ENCODE assay signal across 8 mouse cellular contexts in the genomic region with DNA sequence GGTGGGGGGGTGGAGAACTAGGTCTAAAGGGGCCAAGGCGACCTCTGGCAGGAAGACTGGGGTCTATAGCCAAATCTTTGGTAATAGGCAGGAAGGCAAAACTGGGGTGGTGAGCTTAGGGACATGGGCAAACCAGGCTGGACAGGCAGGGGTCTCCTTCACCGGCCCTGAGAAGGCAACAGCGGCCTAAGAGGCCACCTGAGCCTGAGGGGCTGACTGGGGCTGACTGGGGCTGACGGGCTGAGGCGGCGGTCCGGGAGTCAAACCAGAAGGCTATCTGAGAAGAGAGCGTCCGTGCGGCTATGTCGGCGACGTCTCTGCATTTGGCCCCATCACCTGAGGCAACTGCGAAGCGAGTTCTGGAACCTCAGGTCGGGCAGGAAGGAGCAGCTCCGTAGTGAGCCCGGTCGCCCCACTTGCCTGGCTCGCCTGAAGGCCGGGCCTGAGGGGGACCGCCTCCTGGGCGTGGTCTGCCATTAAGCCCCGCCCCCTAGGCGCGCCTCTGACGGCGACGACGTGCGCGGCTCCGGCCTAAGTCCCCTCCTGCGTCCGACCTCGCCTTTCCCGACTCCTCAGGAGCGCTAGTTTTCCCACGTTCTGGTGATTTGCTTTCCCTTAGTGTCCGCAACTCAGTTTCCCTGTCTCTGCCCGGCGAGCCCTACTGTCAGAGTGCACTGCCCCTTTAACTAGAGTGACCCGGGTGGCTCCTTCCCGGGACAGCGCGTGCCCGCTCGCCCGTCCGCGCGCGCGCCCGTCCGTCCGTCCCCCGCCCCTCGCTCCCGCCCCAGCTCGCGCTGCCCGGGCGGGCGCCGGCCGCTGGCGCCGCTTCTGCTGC. TPM values are rescaled to one million over a fixed set of nuclear protein-coding genes. Genes with fewer than 3 reads are reported as not detected.
DNase-seq lines count a peak whose midpoint lies in the region; ATAC-seq lines count a peak whose summit lies in the region.

TSS of gene Inca1 (minus strand) at position 434 of the 835 bp plus-strand sequence.
TSS of gene Kif1c (plus strand) at position 827 of the 835 bp plus-strand sequence.

- peak; percentile 93 for DNase-seq in R1 (ENCODE audit: low read depth, low spot score)
- DNase-seq in cerebellum, postnatal 25 days = peak; percentile 98
- peak; percentile 94 to 96 for DNase-seq in frontal cortex, postnatal 36 days (ENCODE audit: low spot score in 2 of 2)
- peak; percentile 93 to 94 for DNase-seq in left cerebral cortex, adult 18-20 months (ENCODE audit: low spot score in 2 of 2)
- peak; percentile 95 for DNase-seq in right cerebral cortex, adult 18-20 months
- peak; percentile 77 for DNase-seq in urinary bladder, postnatal 10 days (ENCODE audit: low spot score)

- peak within 1 kb of the TSS; percentile 96 for H3K27ac ChIP-seq in hindbrain, embryonic 15.5 days (replicated peaks)
- peak within 1 kb of the TSS; percentile 64 for H3K27ac ChIP-seq in macrophage

- H3K27me3 ChIP-seq in hindbrain, embryonic 15.5 days = no peaks in the 10 kb centered on the region

- peaks cover 24% of the 10 kb centered on the region for H3K4me1 ChIP-seq in hindbrain, embryonic 15.5 days (replicated peaks)

- H3K4me2 ChIP-seq in hindbrain, embryonic 15.5 days = peak within 1 kb of the TSS; percentile 83

- 1% methylated on average over 69 of the region's 69 CpGs for WGBS in hindbrain, embryonic 15.5 days
- 4% methylated on average over 46 of the region's 69 CpGs for WGBS in macrophage (ENCODE audit: missing documents)

- peak; percentile 96 for ATAC-seq in hindbrain, embryonic 15.5 days (ENCODE audit: low FRiP score, low read depth)

- no peaks in the 10 kb centered on the region for H3K9me3 ChIP-seq in hindbrain, embryonic 15.5 days

- H3K4me3 ChIP-seq in hindbrain, embryonic 15.5 days = peak within 1 kb of the TSS; percentile 81
- H3K4me3 ChIP-seq in macrophage (ENCODE audit: inconsistent target) = peak within 1 kb of the TSS; percentile 90

- H3K9ac ChIP-seq in hindbrain, embryonic 15.5 days = peak within 1 kb of the TSS; percentile 89

- H3K36me3 ChIP-seq in hindbrain, embryonic 15.5 days = peaks cover 7% of the 10 kb centered on the region
- peaks cover 19% of the 10 kb centered on the region for H3K36me3 ChIP-seq in macrophage (ENCODE audit: inconsistent target)

- H3K79me2 ChIP-seq in macrophage (ENCODE audit: inconsistent target) = peaks cover 36% of the 10 kb centered on the region

RNA-seq across cellular contexts. Expression of gene Inca1, which starts in this region (rescaled TPM):
- polyA plus RNA-seq in hindbrain, embryonic 15.5 days (2015; fragmentation: Nextera tagmentation; extraction: Ambion mirVana) = 1.8 and 1.9 TPM in 2 replicates
- 1 to 10 TPM; 1.8 to 2.2 TPM for total RNA-seq in left cerebral cortex, adult 18-20 months (2021)
- total RNA-seq in macrophage (2018; cell fraction: chromatin; rRNA removed) = 1 to 10 TPM in 25 of 26 experiments, under 1 TPM in 1; 0.70 to 5.2 (median 2.2) TPM
- 1 to 10 TPM in 1 of 26 experiments, under 1 TPM in 25; 0.24 to 1.1 (median 0.41) TPM for total RNA-seq in macrophage (2018; cell fraction: cytosol; rRNA removed)
- total RNA-seq in macrophage (2018; cell fraction: nucleus; rRNA removed) = 1 to 10 TPM in 17 of 26 experiments, under 1 TPM in 6, not detected in 3; 0.68 to 3.4 (median 1.3) TPM
- polyA plus RNA-seq in macrophage (2018) = 0.32 to 0.85 TPM (median 0.36 TPM) in 3 replicates

RNA-seq across cellular contexts. Expression of gene Kif1c, which starts in this region (rescaled TPM):
- 1.7 and 1.9 TPM in 2 replicates for polyA plus RNA-seq in hindbrain, embryonic 15.5 days (2015; fragmentation: Nextera tagmentation; extraction: Ambion mirVana)
- total RNA-seq in left cerebral cortex, adult 18-20 months (2021) = 10 to 100 TPM; 54.8 to 57.7 TPM
- 100 to 1,000 TPM in 6 of 26 experiments, 10 to 100 TPM in 20; 31.0 to 191 (median 81.2) TPM for total RNA-seq in macrophage (2018; cell fraction: chromatin; rRNA removed)
- 10 to 100 TPM; 53.9 to 92.7 (median 74.4) TPM for total RNA-seq in macrophage (2018; cell fraction: cytosol; rRNA removed)
- total RNA-seq in macrophage (2018; cell fraction: nucleus; rRNA removed) = 100 to 1,000 TPM in 2 of 26 experiments, 10 to 100 TPM in 24; 40.8 to 102 (median 70.2) TPM
- 60.6 to 75.9 TPM (median 62.3 TPM) in 3 replicates for polyA plus RNA-seq in macrophage (2018)

Comparison
In these comparisons a context has a peak if more than half of its experiments do, and no peak if none do; other contexts are left out.
1. Peak in every context shown above with its lines: DNase-seq, ATAC-seq, H3K4me3 ChIP-seq and H3K27ac ChIP-seq.
2. RNA of gene Kif1c (polyA plus RNA-seq): 60.6 to 75.9 TPM in macrophage; 1.7 to 1.9 TPM in hindbrain, embryonic 15.5 days; every median in the first group is over 10 times any median in the second.